Mouse (Mus musculus) gastrocnemius, adult 18-20 months (tissue): Measurements from ENCODE around the gene Arpp19. TPM values are rescaled to one million over a fixed set of nuclear protein-coding genes. Genes with fewer than 3 reads are reported as not detected.

Experiments
- DNase-seq: peaks from one replicate; pipeline ENCODE4 v3.0.0; 2021; ENCODE audit warnings: low spot score
- total RNA-seq, 2 experiments: library from RNA; stranded (reverse); gene quantifications; 2 replicates each; pipeline ENCODE4 v1.2.3; 2021

Arpp19 gene
- total RNA-seq, 2 experiments from 2014 or later: 171 to 250 TPM

DNA sequence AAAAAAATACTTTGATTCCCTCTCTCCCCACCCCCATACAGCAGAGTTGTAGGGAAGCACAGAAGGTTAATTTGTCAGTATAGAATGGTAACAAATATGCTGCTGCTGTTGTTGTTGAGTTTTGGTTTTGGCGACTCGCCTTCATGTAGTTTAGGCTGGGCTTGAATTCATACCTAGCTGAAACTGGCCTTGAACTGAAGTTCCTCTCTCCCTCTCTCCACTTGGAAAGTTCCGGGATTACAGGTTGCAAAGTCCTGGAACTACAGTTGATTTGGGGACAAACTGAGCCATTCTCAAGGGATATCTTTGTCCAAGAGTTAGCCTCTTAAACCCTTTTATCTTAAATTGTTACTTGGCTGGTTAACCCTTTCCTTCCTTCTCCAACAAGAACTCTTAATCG lies 1.5 kb upstream of the Arpp19 start:
- DNase-seq: no peak

DNA sequence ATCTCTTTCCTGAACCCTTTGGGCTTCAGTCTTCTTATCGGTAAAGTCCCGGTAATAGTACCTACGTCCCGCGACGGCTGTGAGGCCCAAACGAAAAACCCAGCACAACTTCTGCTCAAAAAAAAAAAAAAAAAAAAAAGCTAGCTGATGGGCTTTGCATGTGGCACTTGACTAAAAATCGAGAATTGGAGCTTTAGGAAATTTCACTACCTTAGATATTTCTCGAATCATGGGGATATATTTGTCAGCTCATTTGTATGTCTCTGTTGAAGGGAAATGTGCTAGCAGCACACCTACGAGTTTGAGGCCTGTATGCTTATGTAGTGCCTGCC lies 909 bp downstream of the Arpp19 start:
- DNase-seq: no peak

DNA sequence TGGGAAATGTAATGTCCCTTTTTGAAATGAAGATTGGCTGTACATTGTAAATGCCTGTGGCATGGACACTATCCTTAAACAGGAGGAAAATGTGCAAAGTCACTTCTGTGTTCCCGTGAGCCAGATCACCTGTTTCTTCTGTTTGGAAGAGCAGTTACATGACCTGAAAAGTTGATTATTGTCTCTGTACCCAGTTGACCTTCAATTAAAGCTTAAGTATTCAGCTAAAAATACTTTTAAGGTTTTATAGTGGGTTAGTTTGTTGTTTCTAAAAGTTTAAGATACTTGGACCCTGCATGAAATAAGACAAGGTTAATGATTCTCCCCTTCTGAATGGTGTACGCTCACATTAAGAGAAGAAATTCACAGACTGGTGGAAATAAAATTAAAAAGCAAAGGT lies 3.2 kb downstream of the Arpp19 start:
- no peak for DNase-seq

DNA sequence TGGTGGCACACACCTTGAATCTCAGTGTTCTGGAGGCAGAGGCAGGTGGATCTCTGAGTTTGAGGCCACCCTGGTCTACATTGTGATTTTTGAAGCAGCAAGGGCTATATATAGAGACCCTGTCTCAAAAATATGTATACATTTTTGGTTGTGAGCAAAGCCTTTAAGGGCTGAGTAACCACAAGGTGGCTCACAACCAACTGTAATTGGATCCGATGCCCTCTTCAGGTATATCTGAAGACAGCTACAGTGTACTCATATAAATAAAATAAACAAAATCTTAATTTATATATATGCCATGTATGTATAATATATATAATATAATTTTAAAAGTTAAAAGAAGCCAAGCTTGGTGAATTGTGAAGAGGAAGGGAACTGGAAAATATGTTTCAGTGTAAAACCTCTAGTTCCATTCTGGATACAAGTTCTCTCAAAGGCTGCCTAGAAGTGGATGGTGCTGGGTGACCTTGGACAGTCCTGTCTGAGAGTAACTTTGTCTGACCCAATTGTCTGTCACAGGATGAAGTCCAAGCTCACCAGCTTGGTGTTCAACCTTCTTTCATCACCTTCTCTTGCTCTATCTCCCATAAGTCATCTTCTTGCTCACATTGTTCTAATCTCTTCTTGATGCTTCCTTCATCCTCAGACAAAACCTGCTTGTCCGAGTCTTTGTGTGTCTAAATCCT lies 4.6 kb downstream of the Arpp19 start:
- no peak for DNase-seq

DNA sequence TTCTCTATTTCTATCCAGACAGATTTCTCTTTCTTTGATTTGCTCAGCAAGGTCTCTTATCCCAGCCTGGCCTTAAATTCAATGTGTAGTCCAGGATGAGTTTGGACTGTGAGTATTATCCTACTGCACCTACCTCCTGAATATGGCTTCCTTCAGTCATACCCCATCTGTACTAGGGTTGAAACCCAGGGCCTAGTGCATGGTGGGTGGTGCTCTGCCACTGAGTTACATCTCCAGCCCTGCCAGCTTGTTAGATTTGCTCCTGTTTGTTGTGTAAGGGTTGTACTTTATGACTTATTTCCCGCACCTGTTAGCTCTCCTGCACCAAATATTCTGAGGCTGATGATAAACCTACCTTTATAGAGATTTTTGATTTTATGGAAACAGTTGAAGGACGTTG lies 5.8 kb downstream of the Arpp19 start:
- no peak for DNase-seq

DNA sequence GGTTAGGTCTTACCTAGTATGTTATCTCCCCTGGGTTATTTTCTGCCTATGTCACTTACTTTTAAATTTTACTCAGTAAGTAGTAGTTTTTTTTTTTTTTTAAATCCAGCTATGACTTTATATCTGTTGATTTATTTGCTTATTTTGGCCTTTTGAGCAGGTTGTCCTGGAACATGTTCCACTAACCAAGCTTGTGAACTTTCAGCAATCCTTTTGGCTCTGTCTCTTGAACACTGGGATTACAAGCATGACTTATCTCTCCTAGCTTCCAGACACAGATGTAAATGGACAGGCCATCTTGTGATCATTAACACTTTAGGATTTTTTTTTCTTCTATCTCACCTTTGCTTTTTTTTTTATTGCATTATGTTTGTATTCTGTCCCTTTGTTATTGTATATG lies 9.7 kb downstream of the Arpp19 start:
- no peak for DNase-seq

DNA sequence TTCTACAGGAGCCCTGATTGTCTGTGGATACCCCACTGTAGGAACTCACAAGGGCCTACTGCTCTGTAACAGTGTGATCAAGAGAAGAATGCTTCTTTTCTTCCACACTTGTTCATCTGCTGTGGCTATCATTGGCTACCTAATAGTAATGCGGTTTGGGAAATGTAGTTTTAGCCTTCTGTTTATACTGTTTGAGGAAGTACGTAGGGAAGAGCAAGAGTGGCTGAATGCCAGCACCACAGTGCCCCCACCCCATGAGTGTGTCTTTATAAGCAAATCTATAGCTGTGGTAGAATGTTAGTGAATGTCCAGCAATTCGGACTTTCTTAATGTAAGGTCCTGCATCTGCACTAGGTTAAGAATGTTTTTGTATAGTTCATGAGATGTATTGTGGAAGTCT lies 11.7 kb downstream of the Arpp19 start:
- DNase-seq: peak; percentile 27

DNA sequence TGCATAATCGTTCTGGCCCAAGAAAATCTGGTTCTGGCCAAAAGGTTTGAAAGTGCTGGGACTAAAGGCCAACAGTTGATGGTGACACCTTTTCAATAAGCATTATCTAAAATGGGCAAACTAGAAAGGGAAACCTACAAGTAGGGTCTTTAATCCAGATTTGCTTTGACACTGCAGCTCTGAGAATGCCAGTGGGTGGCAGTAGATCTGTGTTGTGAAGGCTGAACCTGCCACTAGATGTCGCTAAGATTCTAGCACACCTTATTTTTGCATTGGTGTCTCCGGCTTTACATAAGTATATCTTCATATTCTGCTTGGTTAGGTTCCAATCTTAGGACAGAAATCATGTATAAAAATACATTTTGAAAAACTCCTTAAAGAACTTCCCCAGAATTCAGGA lies 12.6 kb downstream of the Arpp19 start:
- DNase-seq: peak; percentile 78

DNA sequence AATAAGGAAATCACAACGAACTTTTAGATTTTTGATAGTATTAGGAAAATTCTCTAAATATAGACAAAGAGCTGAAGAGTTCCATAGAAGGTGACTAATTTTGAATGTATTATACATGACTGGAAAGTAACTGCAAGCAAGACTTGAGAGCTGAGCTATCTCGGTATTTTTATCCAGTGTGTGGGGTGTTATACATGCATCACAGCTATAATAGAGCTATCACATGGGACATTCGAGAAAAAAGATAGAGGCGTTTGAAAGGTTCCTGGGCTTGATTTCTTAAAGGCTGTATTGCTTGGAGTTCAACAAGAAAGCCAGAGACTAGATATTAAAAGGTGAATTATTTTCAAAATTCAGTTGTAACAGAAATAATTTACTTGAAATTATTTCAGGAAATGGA lies 14.4 kb downstream of the Arpp19 start:
- DNase-seq: no peak

DNA sequence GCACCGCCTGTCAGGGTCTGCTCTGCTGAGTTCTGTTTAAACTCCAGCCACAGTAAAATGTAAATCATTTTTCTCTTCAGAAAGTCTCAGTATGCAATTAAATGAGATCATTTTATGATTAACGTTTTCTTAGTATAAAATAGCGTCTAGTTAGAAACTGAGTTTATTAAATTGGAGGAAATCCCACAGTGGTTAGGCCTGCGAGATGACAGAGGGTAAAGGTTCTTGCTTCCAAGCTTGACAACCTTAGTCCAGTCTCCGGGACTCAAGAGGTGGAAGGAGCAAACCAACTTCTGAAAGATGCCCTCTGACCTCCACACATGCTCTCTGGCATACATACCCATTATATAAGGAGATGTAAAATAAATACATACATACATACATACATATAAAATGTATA lies 17.6 kb downstream of the Arpp19 start:
- no peak for DNase-seq

DNA sequence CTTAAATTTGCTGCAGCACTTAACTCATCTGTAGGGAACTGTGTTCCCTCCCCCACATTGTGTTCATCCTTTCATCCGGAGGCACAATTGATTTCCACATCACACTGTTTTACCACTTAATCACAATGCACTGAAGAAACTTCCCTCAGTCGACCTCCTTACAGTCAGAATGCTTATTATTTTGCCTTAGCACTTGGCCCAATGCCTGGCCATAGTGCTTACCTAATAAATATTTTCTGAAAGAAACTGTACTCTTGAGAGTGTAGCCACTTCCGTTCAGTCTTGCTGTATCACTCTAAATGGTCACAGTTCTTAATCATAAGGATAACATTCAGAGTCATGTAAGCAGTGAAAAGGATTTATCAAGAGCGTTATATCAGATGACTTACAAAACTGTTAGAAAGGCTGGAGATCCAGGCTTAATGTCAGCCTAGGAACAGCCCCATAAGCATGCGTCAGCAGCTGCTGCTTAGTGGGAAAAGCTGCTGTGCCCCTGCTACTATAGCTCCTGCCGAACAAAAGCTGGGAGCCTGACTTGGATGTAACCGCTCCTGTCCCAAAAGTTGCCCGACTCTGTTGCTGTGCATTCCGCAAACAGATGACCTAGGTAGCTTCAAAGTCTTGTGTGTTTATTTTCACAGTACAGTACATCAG lies 27.4 kb downstream of the Arpp19 start:
- no peak for DNase-seq

DNA sequence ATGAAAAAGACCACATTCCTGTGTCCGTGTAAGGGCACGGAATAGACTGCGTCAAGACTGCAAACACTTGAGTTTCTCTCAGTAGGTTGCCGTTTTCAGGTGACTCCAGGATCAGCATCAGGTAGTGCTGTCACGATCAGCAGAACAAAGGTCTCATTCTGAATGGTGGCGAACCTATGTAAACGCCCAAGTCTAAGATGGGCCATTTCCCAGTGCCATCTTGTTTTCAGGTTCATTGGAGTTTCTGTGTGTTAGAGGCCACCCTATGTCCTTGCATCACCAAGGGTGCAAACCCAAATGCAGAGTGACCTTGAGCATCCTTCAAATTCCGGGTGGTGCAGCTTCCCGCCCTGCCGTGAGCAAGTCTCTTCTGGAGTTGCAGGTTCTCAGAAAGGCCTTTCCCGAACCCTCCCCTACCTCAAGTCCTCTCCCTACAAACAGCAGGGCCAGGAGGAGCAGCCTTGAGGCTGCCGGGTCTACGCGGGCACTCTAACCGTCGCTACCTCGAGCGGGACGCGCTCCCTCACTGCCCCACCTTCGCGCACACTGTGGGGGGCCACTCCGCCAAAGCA lies 33.1 kb downstream of the Arpp19 start, which contains the start of gene Myo5a:
TSS of gene Myo5a (plus strand) at position 559 of the 572 bp plus-strand sequence.
- DNase-seq: no peak

DNA sequence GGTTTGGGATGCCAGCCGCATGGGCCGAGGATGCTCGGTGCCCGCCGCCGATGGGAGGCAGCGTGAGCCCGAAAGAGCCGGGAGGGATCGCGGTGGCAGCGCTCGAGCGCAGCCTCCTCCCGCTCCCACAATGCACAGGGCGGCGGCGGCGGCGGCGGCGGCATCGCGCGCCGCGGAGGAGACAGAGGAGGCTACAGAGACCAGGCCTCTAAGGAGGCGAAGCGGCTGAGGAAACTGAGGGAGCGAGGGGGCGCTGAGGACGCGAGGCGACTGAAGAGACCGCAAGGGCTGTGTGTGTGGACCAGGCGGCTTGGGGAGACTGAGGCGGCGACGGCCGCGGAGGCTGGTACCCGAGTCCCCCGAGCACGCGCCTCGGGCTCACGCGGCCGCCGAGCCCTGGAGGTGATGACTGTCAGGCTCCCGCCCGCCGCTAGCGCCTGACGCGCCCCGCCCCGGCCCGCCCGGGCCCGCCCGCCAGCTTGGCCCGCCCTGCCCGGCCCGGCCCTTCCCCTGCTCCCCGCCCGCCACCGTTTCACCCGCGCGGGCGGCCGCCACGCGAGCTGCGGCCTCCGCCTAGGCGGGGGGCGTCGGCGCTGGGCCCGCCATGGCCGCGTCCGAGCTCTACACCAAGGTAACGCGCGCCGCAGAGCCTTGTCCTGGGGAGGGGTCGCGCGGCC lies 33.8 kb downstream of the Arpp19 start:
- peak; percentile 68 for DNase-seq

DNA sequence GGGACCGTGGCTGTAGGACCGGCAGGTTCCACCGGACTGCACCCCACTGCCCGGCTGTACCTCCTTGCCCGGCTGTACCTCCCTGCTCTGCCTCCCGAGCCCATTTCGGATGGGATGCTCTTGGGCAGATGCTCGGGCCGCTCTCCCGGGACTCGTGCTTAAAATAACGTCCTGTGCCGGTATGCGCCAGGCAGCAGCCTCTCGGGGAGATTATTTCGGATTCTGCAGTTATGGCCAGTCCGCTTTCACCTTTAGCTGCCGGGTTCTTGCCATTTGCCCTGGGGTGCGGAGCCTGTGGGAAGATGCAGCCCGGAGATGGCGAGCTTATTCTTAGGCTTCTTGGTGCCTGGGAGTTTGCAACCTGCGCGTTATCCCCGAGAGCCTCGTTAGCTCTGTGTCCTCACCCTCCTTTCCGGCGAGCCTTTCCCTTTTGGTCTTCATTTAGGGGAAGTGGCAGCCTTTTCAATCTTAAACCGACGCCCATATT lies 34.3 kb downstream of the Arpp19 start:
- peak; percentile 27 for DNase-seq

DNA sequence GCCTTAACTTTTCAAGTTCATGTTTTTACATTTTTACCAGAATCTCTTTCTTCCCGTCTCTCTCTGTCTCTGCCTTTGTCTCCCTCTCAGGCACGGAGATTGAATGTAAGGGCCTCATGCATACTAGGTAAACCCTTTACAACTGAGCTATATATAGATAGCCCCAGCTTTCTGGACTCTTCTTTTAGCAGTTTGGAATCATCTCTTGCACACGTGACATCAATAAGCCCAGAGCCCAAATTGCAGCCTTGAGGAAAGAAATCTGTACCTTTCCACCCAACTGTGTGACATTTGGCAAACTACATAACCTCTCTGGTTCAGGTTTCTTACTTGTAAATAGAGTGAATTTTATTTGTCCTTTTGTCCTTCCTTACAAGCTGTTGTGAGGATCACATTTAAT lies 34.9 kb downstream of the Arpp19 start:
- DNase-seq: no peak

DNA sequence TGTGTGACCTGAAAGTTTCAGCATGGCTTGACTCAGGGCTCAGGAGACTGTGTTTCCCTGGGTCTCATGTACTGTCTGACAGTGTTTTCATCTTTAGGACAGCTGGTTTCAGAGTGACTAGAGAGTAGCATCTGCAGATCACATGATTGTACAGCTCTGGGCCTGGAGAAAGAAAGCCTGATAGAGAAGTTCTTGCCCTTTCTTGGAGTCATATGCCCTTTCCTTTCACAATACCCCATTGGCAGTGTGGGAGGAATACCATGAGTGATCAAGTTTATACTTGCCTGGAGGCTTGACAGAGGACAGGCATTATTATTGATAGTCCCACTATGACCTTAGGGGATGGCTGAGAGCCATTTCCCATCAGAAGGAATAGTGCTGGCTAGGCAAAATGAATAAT lies 39.8 kb downstream of the Arpp19 start:
- DNase-seq: no peak

DNA sequence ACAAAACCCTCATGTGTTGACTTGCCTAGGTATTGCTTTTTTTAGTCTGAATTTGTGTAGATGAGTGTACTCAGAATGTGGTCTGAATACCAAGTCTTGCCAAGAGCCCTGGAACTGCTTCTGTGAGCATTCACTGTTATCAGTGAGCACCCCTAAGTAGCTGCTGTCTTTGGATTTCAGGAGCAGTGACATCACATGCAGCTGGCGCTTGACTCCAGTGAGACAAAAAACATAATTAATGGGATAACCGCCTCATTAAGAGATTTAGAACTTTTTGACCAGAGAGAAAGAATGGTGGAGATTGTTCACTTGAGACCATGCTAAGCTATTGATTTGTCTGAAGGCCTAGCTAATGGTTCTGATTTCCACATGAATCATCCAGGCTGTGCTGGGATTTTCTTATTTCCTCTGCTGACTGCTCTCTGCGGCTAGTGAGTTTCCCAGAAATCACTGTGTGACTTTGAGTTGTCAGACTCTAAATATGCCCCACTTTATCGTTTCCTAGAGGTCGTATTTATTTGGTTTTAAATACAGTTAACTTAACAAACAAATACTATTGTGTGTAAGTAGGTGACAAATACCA lies 47.9 kb downstream of the Arpp19 start:
- no peak for DNase-seq

DNA sequence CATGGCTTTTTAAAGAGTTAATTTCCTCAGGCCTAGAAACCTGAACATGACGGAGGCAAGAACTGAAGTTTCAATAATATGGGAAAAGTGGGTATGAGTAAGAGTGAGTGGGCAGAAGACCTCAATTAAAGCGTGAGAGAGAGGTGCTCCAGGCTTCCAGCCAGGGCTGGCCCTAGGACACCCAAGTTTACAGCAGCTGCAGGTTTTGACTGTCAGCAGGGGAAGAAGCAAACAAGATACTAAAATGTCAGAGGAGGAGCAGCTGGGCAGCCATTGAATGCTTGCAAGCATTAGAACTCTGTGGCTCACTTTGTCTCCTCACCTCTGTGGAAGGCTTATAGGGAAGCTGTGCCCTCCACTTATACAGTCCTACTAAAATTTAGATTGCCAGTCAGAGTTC lies 50.4 kb downstream of the Arpp19 start:
- DNase-seq: peak; percentile 56

DNA sequence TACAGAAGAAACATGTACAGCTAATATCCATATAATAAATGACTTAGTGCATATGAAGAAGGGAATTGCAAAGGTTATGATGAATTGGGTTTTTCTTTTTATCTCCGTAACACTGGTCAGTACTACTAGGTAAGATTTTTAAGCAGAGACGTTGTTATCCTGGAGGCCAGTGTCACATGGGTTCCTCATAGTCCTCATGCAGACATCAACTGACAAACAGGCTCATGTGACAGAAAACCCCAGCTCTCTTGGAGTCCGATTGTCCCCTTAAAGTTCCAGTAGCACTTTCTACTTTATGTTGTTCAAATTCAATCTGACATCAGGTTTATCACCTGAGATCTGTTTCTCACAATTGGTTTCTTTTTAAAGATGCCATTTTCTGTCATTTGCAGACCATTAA lies 51.9 kb downstream of the Arpp19 start:
- no peak for DNase-seq

DNA sequence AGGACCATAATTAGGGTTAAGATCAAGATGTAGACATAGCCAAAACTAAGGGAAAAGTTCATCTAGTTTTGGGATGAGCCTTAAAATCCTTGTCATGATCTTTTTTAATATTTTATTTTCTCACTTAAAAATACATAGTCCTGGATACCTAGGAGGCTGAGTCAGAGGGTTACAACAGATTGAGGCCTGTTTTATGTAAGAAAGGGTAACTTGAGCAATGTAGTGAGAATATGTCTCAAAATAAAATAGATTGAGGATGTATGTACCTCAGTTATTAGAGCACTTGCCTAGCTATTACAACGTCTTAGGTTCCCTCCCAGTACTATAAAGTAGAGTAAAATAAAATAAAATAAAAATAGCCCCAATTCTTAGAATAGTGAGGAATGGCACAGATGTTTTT lies 54.7 kb downstream of the Arpp19 start:
- no peak for DNase-seq

DNA sequence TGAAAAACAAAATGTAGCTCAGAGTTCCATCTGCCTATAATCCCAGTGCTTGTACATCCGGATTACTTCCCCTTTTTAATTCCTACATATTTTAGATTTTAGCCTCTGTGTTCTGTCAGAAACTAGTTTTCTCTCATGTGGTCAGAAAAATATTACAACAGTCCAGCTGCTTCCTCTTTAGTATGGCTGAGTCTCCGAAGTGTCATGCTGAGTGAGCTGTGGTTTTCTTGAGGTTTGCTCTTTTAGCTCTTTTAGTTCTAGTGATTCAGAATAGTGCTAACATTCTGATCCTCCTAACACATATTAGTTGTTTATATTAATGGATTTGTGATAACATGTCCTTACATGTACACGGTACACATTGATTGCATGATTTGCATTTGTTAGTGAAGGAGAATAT lies 57.3 kb downstream of the Arpp19 start:
- no peak for DNase-seq

DNA sequence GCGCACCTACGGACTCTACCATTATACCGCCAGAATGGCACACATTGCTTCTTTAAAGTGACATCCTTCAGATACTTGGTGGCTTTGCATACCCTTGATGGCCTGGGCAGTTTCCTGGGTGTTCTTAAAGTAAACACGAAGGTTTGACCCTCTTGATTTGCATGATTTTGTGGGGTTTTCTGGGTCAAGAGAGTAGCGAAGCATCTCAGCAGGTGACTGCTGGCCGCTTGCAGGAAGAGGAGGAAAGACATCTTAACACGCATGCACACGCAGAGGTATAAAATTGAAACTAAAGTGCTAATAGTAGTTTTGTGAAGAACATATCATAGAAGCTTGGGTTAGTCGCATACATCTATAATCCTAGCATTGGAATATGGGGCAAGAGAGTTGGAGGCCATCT lies 61.5 kb downstream of the Arpp19 start:
- DNase-seq: no peak
